Mouse (Mus musculus): ENCODE measurements around the gene Tbc1d4. TPM values are rescaled to one million over a fixed set of nuclear protein-coding genes. Genes with fewer than 3 reads are reported as not detected.

Gene Tbc1d4
- polyA plus RNA-seq, 1 experiment from 2014 or later: 18.5 TPM

Other genes with a start within 250 kb of the Tbc1d4 start
- 71.3 and 82.9 TPM in 2 replicates for gene Commd6, start 31.5 kb upstream of the Tbc1d4 start, polyA plus RNA-seq (2015; fragmentation: Nextera tagmentation; extraction: Ambion mirVana)
- 91.5 and 108 TPM in 2 replicates for gene Uchl3, start 44.8 kb upstream of the Tbc1d4 start, polyA plus RNA-seq (2015; fragmentation: Nextera tagmentation; extraction: Ambion mirVana)
- 3.1 and 3.8 TPM in 2 replicates for gene Gm9922, start 120.6 kb upstream of the Tbc1d4 start, polyA plus RNA-seq (2015; fragmentation: Nextera tagmentation; extraction: Ambion mirVana)
- 138 TPM in 2 replicates for gene Lmo7, start 120.8 kb upstream of the Tbc1d4 start, polyA plus RNA-seq (2015; fragmentation: Nextera tagmentation; extraction: Ambion mirVana)

Data from heart, embryonic 13.5 days (tissue).